Mouse (Mus musculus): ENCODE results near the gene Pik3r4. TPM values are rescaled to one million over a fixed set of nuclear protein-coding genes. Genes with fewer than 3 reads are reported as not detected.
"Not testable (repeated sequence)": the region's sequence is repeated elsewhere in the genome, so short reads cannot be mapped to it uniquely, and the experiment has no call there.

The Pik3r4 gene
- polyA plus RNA-seq (2016; fragmentation: Nextera tagmentation; extraction: Ambion mirVana) = 28.7 TPM in 2 replicates

- peak within 1 kb of the TSS; percentile 84 for H3K4me3 ChIP-seq
- WGBS = 5% methylated on average over 37 of the region's 37 CpGs
Measured at GRCm38 (mm10) chr9:105642460-105643371, at the start of gene Pik3r4. Pik3r4 (plus strand) TSS chr9:105642978.

GRCm38 (mm10) chr9:105598906-105599305 is 43.9 kb upstream of the Pik3r4 start:
- Histone ChIP-seq H3K4me3 (no peak overlapping the region), H3K4me1 (no peaks in the 10 kb centered on the region), H3K4me2 (replicated peaks) (no peak overlapping the region), H3K27ac (replicated peaks) (no peak overlapping the region), H3K9me3 (no peaks in the 10 kb centered on the region), H3K9ac (replicated peaks) (no peak overlapping the region), H3K36me3 (no peaks in the 10 kb centered on the region), H3K27me3 (no peaks in the 10 kb centered on the region)
- WGBS = 83% methylated on average over 4 of the region's 4 CpGs
- ATAC-seq (ENCODE audit: low FRiP score, low read depth) = no peak

More at GRCm38 (mm10) chr9:105642460-105643371, at the start of gene Pik3r4:
- peak within 1 kb of the TSS; percentile 84 for H3K4me2 ChIP-seq (replicated peaks)
- H3K36me3 ChIP-seq = peaks cover 19% of the 10 kb centered on the region
- no peaks in the 10 kb centered on the region for H3K27me3 ChIP-seq
- H3K9ac ChIP-seq (replicated peaks) = peak within 1 kb of the TSS; percentile 81
- H3K9me3 ChIP-seq = no peaks in the 10 kb centered on the region
- peak within 1 kb of the TSS; percentile 56; the same call in 1 of the 2 replicates for H3K27ac ChIP-seq (replicated peaks)
- peak; percentile 89 for ATAC-seq (ENCODE audit: low FRiP score, low read depth)
- H3K4me1 ChIP-seq = peaks cover 9% of the 10 kb centered on the region

GRCm38 (mm10) chr9:105611980-105612771 is 30.6 kb upstream of the Pik3r4 start:
- Histone ChIP-seq H3K27ac (replicated peaks) (no peak overlapping the region), H3K4me1 (no peaks in the 10 kb centered on the region), H3K9ac (replicated peaks) (no peak overlapping the region), H3K4me2 (replicated peaks) (no peak overlapping the region), H3K4me3 (no peak overlapping the region), H3K9me3 (no peaks in the 10 kb centered on the region), H3K27me3 (no peaks in the 10 kb centered on the region), H3K36me3 (no peaks in the 10 kb centered on the region)
- no peak for ATAC-seq (ENCODE audit: low FRiP score, low read depth)
- WGBS = 88% methylated on average over 15 of the region's 15 CpGs

- WGBS = 89% methylated on average over 7 of the region's 7 CpGs
- H3K4me2 ChIP-seq (replicated peaks) = no peak overlapping the region
- ATAC-seq (ENCODE audit: low FRiP score, low read depth) = no peak
- H3K27ac ChIP-seq (replicated peaks) = no peak overlapping the region
- H3K9me3 ChIP-seq = no peaks in the 10 kb centered on the region
- H3K27me3 ChIP-seq = no peaks in the 10 kb centered on the region
- H3K4me3 ChIP-seq = no peak overlapping the region
- no peak overlapping the region for H3K9ac ChIP-seq (replicated peaks)
- H3K4me1 ChIP-seq = no peaks in the 10 kb centered on the region
- H3K36me3 ChIP-seq = no peaks in the 10 kb centered on the region
Measured at GRCm38 (mm10) chr9:105612919-105613318, 29.9 kb upstream of the Pik3r4 start.

- Histone ChIP-seq H3K4me2 (replicated peaks) (no peak overlapping the region), H3K4me3 (no peak overlapping the region), H3K27me3 (no peaks in the 10 kb centered on the region), H3K36me3 (no peaks in the 10 kb centered on the region), H3K27ac (replicated peaks) (no peak overlapping the region), H3K9me3 (no peaks in the 10 kb centered on the region), H3K4me1 (no peaks in the 10 kb centered on the region), H3K9ac (replicated peaks) (no peak overlapping the region)
- WGBS = 76% methylated on average over 2 of the region's 2 CpGs
- no peak for ATAC-seq (ENCODE audit: low FRiP score, low read depth)
Measured at GRCm38 (mm10) chr9:105615952-105616351, 26.8 kb upstream of the Pik3r4 start.

GRCm38 (mm10) chr9:105617274-105617673 is 25.5 kb upstream of the Pik3r4 start:
- ATAC-seq (ENCODE audit: low FRiP score, low read depth); H3K36me3 ChIP-seq; H3K4me1 ChIP-seq; H3K27ac ChIP-seq (replicated peaks); H3K27me3 ChIP-seq; H3K9me3 ChIP-seq; H3K4me2 ChIP-seq (replicated peaks); H3K4me3 ChIP-seq; H3K9ac ChIP-seq (replicated peaks): not testable (repeated sequence)

- H3K9me3 ChIP-seq = no peaks in the 10 kb centered on the region
- H3K27me3 ChIP-seq = no peaks in the 10 kb centered on the region
- no peak overlapping the region for H3K27ac ChIP-seq (replicated peaks)
- no peaks in the 10 kb centered on the region for H3K36me3 ChIP-seq
- H3K4me2 ChIP-seq (replicated peaks) = no peak overlapping the region
- H3K9ac ChIP-seq (replicated peaks) = no peak overlapping the region
- H3K4me3 ChIP-seq = no peak overlapping the region
- ATAC-seq (ENCODE audit: low FRiP score, low read depth) = no peak
- H3K4me1 ChIP-seq = no peaks in the 10 kb centered on the region
- WGBS = 92% methylated on average over 2 of the region's 2 CpGs
Measured at GRCm38 (mm10) chr9:105633961-105634360, 8.8 kb upstream of the Pik3r4 start.

GRCm38 (mm10) chr9:105641377-105641776 is 1.4 kb upstream of the Pik3r4 start:
- H3K27ac ChIP-seq (replicated peaks); H3K27me3 ChIP-seq; H3K4me1 ChIP-seq; H3K4me2 ChIP-seq (replicated peaks); H3K9me3 ChIP-seq; ATAC-seq (ENCODE audit: low FRiP score, low read depth); H3K4me3 ChIP-seq; H3K9ac ChIP-seq (replicated peaks): not testable (repeated sequence)
- peaks cover 19% of the 10 kb centered on the region for H3K36me3 ChIP-seq
- WGBS = 68% methylated on average over 6 of the region's 6 CpGs

GRCm38 (mm10) chr9:105656189-105656588 is 13.4 kb downstream of the Pik3r4 start:
- Histone ChIP-seq H3K27ac (replicated peaks) (no peak overlapping the region), H3K9me3 (no peaks in the 10 kb centered on the region), H3K9ac (replicated peaks) (no peak overlapping the region), H3K4me2 (replicated peaks) (no peak overlapping the region), H3K4me1 (no peaks in the 10 kb centered on the region), H3K4me3 (no peak overlapping the region), H3K36me3 (peaks cover 54% of the 10 kb centered on the region), H3K27me3 (no peaks in the 10 kb centered on the region)
- no peak for ATAC-seq (ENCODE audit: low FRiP score, low read depth)
- 84% methylated on average over 2 of the region's 2 CpGs for WGBS

- Histone ChIP-seq H3K4me2 (replicated peaks) (no peak overlapping the region), H3K9ac (replicated peaks) (no peak overlapping the region), H3K4me1 (no peaks in the 10 kb centered on the region), H3K27ac (replicated peaks) (no peak overlapping the region), H3K36me3 (peaks cover 56% of the 10 kb centered on the region), H3K27me3 (no peaks in the 10 kb centered on the region), H3K4me3 (no peak overlapping the region), H3K9me3 (no peaks in the 10 kb centered on the region)
- WGBS = 96% methylated on average over 12 of the region's 12 CpGs
- no peak for ATAC-seq (ENCODE audit: low FRiP score, low read depth)
Measured at GRCm38 (mm10) chr9:105658216-105658615, 15.4 kb downstream of the Pik3r4 start.

- Histone ChIP-seq H3K4me3 (no peak overlapping the region), H3K27me3 (no peaks in the 10 kb centered on the region), H3K4me2 (replicated peaks) (no peak overlapping the region), H3K9ac (replicated peaks) (no peak overlapping the region), H3K4me1 (no peaks in the 10 kb centered on the region), H3K27ac (replicated peaks) (no peak overlapping the region), H3K36me3 (peaks cover 59% of the 10 kb centered on the region), H3K9me3 (no peaks in the 10 kb centered on the region)
- WGBS = 88% methylated on average over 6 of the region's 6 CpGs
- ATAC-seq (ENCODE audit: low FRiP score, low read depth) = peak; percentile 47; the same call in 1 of the 2 replicates
Measured at GRCm38 (mm10) chr9:105659877-105660276, 17.1 kb downstream of the Pik3r4 start.

GRCm38 (mm10) chr9:105665269-105665668 is 22.5 kb downstream of the Pik3r4 start:
- Histone ChIP-seq H3K4me3 (no peak overlapping the region), H3K9ac (replicated peaks) (no peak overlapping the region)

More at GRCm38 (mm10) chr9:105665269-105665668, 22.5 kb downstream of the Pik3r4 start:
- Histone ChIP-seq H3K4me1 (no peaks in the 10 kb centered on the region), H3K27ac (replicated peaks) (no peak overlapping the region), H3K4me2 (replicated peaks) (no peak overlapping the region), H3K9me3 (no peaks in the 10 kb centered on the region), H3K36me3 (peaks cover 81% of the 10 kb centered on the region), H3K27me3 (no peaks in the 10 kb centered on the region)
- ATAC-seq (ENCODE audit: low FRiP score, low read depth) = no peak
- WGBS = 92% methylated on average over 7 of the region's 7 CpGs
